Mouse (Mus musculus): Measurements from ENCODE around the gene Mvb12a.

Mvb12a gene

GRCm38 (mm10) chr8:71515043-71515442, 27.7 kb upstream of the Mvb12a start:
- ChIA-PET CTCF (interaction anchor here in 2 of 4 experiments (0.7 to 1.6 kb wide), 4 partner anchors 50 to 111 kb away, joined by 3 to 5 read pairs (median 4); partner anchors contain the start of gene Mrpl34 (in 1 of the 2)), POLR2A (interaction anchor here in 2 of 4 experiments (0.6 to 1.0 kb wide), 5 partner anchors 11 to 106 kb away, joined by 3 to 4 read pairs (median 3); partner anchors contain the start of gene Ccdc194 (in 1 of the 2))

GRCm38 (mm10) chr8:71516786-71517185, 25.9 kb upstream of the Mvb12a start:
- CTCF ChIA-PET = interaction anchor here in 1 of 4 experiments (2.5 kb wide), 1 partner anchor 52 kb away, joined by 15 read pairs; the partner anchor contains the start of gene Mrpl34
- POLR2A ChIA-PET = interaction anchor here in 1 of 4 experiments (1.2 kb wide), 1 partner anchor 9 kb away, joined by 4 read pairs; no protein-coding TSS in a partner anchor

GRCm38 (mm10) chr8:71519037-71519825, 23.5 kb upstream of the Mvb12a start:
- POLR2A ChIA-PET = interaction anchor here (0.5 to 2.5 kb wide), 27 partner anchors 11 to 1742 kb away, joined by 3 to 14 read pairs (median 4); partner anchors contain the start of genes Abhd8 (in 1 of the 4), Bst2 (in 1 of the 4), Colgalt1 (in 1 of the 4) and Gtpbp3 (in 1 of the 4)
- CTCF ChIA-PET = interaction anchor here (0.5 to 3.2 kb wide), 94 partner anchors 7 to 994 kb away, joined by 3 to 47 read pairs (median 4); partner anchors contain the start of genes Mrpl34 (in 2 of the 4), Arrdc2 (in 1 of the 4), Bst2 (in 1 of the 4) and Colgalt1 (in 1 of the 4)

GRCm38 (mm10) chr8:71521634-71522033, 21.1 kb upstream of the Mvb12a start:
- ChIA-PET CTCF (interaction anchor here (0.5 to 2.9 kb wide), 41 partner anchors 9 to 682 kb away, joined by 3 to 15 read pairs (median 4); partner anchors contain the start of genes Gtpbp3 (in 2 of the 4), Arrdc2 (in 1 of the 4), Bst2 (in 1 of the 4) and Dda1 (in 1 of the 4)), POLR2A (interaction anchor here in 3 of 4 experiments (0.6 to 3.1 kb wide), 15 partner anchors 9 to 155 kb away, joined by 3 to 17 read pairs (median 3); partner anchors contain the start of genes Mrpl34 (in 2 of the 3), Jak3 (in 1 of the 3), Mvb12a (in 1 of the 3) and Plvap (in 1 of the 3))

- ChIA-PET CTCF (interaction anchor here in 2 of 4 experiments (0.9 to 1.1 kb wide), 2 partner anchors 47 to 61 kb away, joined by 3 to 4 read pairs; partner anchors contain the start of gene Mrpl34 (in 1 of the 2)), POLR2A (interaction anchor here in 3 of 4 experiments (0.5 to 3.2 kb wide), 23 partner anchors 9 to 879 kb away, joined by 3 to 15 read pairs (median 3); partner anchors contain the start of genes Mvb12a (in 2 of the 3), Colgalt1 (in 1 of the 3) and Tmem221 (in 1 of the 3))
Observed at GRCm38 (mm10) chr8:71525226-71526050, 17.3 kb upstream of the Mvb12a start, which contains the start of gene Ccdc194. TSS of gene Ccdc194 (minus strand) at chr8:71525711.

- ChIA-PET CTCF (interaction anchor here in 2 of 4 experiments (0.7 to 1.2 kb wide), 3 partner anchors 8 to 16 kb away, joined by 3 to 8 read pairs (median 3); partner anchors contain the start of gene Mvb12a (in 1 of the 2)), POLR2A (interaction anchor here in 3 of 4 experiments (0.6 to 3.2 kb wide), 17 partner anchors 9 to 202 kb away, joined by 3 to 15 read pairs (median 4); partner anchors contain the start of genes Colgalt1 (in 1 of the 3), Mvb12a (in 1 of the 3) and Tmem221 (in 1 of the 3))
Observed at GRCm38 (mm10) chr8:71526272-71526671, 16.4 kb upstream of the Mvb12a start.

- CTCF ChIA-PET = interaction anchor here in 1 of 4 experiments (1.0 to 1.2 kb wide), 2 partner anchors 8 to 15 kb away, joined by 3 read pairs; partner anchors contain the start of gene Mvb12a
- POLR2A ChIA-PET = interaction anchor here in 3 of 4 experiments (0.5 to 3.2 kb wide), 13 partner anchors 16 to 1608 kb away, joined by 3 to 15 read pairs (median 4); partner anchors contain the start of genes Colgalt1 (in 1 of the 3), Mvb12a (in 1 of the 3) and Tmem221 (in 1 of the 3)
Observed at GRCm38 (mm10) chr8:71527162-71527870, 15.4 kb upstream of the Mvb12a start.

- POLR2A ChIA-PET = interaction anchor here in 1 of 4 experiments (1.2 to 1.5 kb wide), 3 partner anchors 9 to 83 kb away, joined by 3 to 7 read pairs (median 4); partner anchors contain the start of gene Bst2
Observed at GRCm38 (mm10) chr8:71528362-71529073, 14.2 kb upstream of the Mvb12a start.

GRCm38 (mm10) chr8:71530735-71531467, 11.8 kb upstream of the Mvb12a start:
- ChIA-PET CTCF (interaction anchor here (0.6 to 2.5 kb wide), 24 partner anchors 8 to 738 kb away, joined by 3 to 16 read pairs (median 4); partner anchors contain the start of genes Slc27a1 (in 1 of the 4) and Tmem221 (in 1 of the 4)), POLR2A (interaction anchor here in 3 of 4 experiments (0.6 to 4.6 kb wide), 51 partner anchors 9 to 833 kb away, joined by 3 to 27 read pairs (median 3); partner anchors contain the start of genes Mvb12a (in 2 of the 3), Pgls (in 2 of the 3), Tmem221 (in 2 of the 3) and Arrdc2 (in 1 of the 3))

More at GRCm38 (mm10) chr8:71528362-71529073, 14.2 kb upstream of the Mvb12a start:
- CTCF ChIA-PET = interaction anchor here in 3 of 4 experiments (0.6 to 0.8 kb wide), 4 partner anchors 10 to 133 kb away, joined by 3 to 4 read pairs (median 3); no protein-coding TSS in a partner anchor

GRCm38 (mm10) chr8:71534263-71534810, 8.4 kb upstream of the Mvb12a start:
- ChIA-PET POLR2A (interaction anchor here in 2 of 4 experiments (0.6 to 4.6 kb wide), 9 partner anchors 8 to 108 kb away, joined by 3 to 27 read pairs (median 4); partner anchors contain the start of genes Ccdc194 (in 2 of the 2), Mvb12a (in 2 of the 2) and Tmem221 (in 1 of the 2)), CTCF (interaction anchor here (0.6 to 1.1 kb wide), 7 partner anchors 12 to 995 kb away, joined by 3 to 9 read pairs (median 5); no protein-coding TSS in a partner anchor)

GRCm38 (mm10) chr8:71535663-71536062, 7.1 kb upstream of the Mvb12a start:
- ChIA-PET POLR2A (interaction anchor here in 3 of 4 experiments (0.5 to 3.4 kb wide), 13 partner anchors 10 to 132 kb away, joined by 3 to 12 read pairs (median 4); partner anchors contain the start of genes Ccdc194 (in 2 of the 3), Colgalt1 (in 1 of the 3), Slc27a1 (in 1 of the 3) and Tmem221 (in 1 of the 3)), CTCF (interaction anchor here (0.5 to 1.2 kb wide), 10 partner anchors 9 to 1534 kb away, joined by 3 to 5 read pairs (median 3); partner anchors contain the start of gene Zfp709 (in 1 of the 4))

- POLR2A ChIA-PET = interaction anchor here (0.5 to 3.4 kb wide), 15 partner anchors 9 to 251 kb away, joined by 3 to 12 read pairs (median 3); partner anchors contain the start of genes Colgalt1 (in 1 of the 4), Plvap (in 1 of the 4), Slc27a1 (in 1 of the 4) and Tmem221 (in 1 of the 4)
- CTCF ChIA-PET = interaction anchor here (0.6 to 1.3 kb wide), 11 partner anchors 14 to 962 kb away, joined by 3 to 9 read pairs (median 4); partner anchors contain the start of gene Fcho1 (in 1 of the 4)
Observed at GRCm38 (mm10) chr8:71537028-71537867, 5.5 kb upstream of the Mvb12a start, which contains the start of gene Bst2. TSS of gene Bst2 (minus strand) at chr8:71537456.

- ChIA-PET POLR2A (interaction anchor here in 3 of 4 experiments (1.0 to 3.6 kb wide), 16 partner anchors 9 to 182 kb away, joined by 3 to 27 read pairs (median 6); partner anchors contain the start of genes Colgalt1 (in 2 of the 3), Ccdc194 (in 1 of the 3), Dda1 (in 1 of the 3) and Fcho1 (in 1 of the 3)), CTCF (interaction anchor here in 2 of 4 experiments (0.5 to 1.6 kb wide), 4 partner anchors 15 to 117 kb away, joined by 4 to 8 read pairs (median 5); partner anchors contain the start of gene Slc27a1 (in 1 of the 2))
Observed at GRCm38 (mm10) chr8:71543755-71544154, 1.0 kb downstream of the Mvb12a start.
